Mouse (Mus musculus) kidney, postnatal 25 days (tissue): ENCODE data around the gene Mrgpre.

Source experiments
- DNase-seq, 2 experiments: peaks; one replicate each; pipeline ENCODE4 v3.0.0; 2021; ENCODE audit warnings: mixed read lengths in 2 of 2

Mrgpre gene

DNA sequence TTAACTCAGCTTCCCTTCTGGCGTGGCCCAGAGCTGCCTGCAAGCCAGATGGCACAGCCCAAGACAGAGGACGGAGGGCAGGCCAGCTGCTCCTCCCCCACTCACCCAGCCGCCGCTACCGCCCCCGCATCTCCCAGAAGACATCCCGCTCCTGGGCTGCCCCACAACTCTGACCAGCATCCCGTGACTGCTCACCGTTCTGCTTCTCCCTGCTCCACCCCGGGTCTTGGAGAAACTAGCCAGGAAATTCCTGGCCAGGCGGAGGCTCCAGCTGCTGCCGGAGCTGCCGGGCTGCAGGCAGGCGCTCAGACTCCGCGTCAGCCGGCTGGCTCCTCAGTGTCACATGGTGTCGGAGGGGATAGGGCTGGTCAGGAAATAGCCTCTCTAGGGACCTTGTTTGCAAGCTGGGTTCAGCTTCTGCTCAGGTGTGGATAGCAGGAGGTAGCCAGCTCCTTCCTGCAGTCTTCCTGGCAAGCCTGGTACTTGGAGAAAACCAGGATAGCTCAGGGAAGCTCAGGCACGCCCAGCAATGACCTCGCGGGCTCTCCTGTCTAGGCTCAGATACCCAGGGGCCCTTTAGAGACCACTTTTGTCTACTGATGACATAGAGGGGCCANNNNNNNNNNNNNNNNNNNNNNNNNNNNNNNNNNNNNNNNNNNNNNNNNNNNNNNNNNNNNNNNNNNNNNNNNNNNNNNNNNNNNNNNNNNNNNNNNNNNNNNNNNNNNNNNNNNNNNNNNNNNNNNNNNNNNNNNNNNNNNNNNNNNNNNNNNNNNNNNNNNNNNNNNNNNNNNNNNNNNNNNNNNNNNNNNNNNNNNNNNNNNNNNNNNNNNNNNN lies at the start of gene Mrgpre:
TSS of gene Mrgpre (minus strand) at position 505 of the 834 bp plus-strand sequence.
- DNase-seq: peak; percentile 81 to 94

DNA sequence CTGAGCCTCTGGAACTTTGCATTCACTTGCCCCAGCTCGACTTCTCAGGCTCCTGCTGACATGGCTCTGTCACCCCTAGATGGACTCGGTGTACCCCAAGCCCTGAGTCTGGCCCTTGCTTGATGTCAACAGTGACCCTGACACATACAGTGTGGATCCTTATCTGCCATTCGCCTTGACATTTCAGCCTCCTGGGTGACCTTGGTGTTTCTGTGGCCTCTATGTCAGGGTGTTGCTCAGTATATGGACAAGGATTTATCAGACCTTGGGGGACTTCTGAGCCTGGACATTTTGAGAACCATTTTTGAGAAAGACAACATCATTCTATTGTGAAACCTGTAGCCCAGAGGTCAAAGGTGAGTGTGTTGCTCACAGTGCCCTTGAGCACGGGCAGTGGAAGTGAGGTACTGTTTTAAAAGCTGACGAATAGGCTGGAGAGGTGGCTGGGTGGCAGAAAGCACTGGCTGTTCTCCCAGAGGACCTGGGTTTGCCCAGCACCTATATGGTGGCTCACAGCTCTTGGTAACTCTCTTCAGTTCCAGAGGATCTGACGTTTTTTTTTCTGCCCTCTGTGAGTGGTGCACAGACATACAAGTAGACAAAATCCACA lies 49.4 kb upstream of the Mrgpre start:
- DNase-seq: no peak

DNA sequence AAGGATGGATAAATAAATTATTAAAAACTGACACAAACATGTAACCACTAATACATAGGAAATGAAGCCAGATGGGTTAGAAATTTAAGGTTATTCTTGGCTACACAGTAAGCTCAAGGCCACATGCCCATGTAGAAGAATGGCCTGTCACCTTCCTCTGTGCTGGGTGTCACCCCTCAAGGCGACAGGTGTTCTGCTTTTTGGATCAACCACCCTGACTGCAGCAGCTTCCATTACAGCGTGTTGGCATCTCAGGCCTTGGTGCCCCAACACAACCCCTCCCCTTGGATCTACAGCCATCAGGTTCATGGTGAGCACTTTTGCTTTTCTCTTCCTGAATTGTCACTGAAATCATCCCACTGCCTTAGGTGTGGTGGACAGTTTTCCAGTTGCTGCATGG lies 48.3 kb upstream of the Mrgpre start:
- DNase-seq: no peak

DNA sequence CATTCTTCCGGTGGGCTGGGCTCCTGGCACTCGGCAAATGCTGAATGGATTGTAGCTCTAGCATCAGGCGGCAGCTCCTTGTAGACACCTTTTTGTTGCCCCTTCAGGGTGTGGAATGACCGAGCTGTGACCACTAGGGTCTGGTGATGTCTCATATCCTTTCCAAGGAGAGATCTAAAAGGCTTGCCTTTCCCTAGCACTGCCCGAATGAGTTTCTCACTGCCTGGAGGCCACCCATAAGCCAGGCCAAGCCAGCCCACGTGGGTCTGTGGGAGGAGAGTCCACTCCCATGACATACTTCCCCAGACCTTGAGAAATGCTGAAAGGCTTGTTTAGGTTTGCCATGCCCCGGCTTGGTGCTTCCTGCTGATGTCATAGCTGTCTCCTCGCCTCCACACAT lies 47.9 kb upstream of the Mrgpre start:
- DNase-seq: no peak

DNA sequence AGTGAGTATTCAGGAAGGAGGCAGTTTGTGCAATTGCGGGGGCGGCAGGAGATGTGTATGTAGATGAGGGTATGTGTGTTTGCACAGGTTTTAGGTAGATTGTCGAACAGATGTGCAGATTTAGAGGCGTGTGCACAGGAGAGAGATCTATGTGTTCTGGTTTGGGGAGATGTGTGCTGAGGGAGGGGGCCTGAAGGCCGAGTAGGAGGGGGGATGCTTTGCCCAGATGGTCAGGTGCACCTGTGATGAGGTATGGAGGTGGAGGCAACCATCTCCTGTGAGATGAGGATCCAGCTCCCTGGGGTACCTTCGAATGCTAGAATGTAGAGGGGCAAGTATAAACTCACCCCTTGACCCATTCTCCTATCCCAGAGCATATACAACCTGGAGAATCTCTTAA lies 46.1 kb upstream of the Mrgpre start:
- no peak for DNase-seq

DNA sequence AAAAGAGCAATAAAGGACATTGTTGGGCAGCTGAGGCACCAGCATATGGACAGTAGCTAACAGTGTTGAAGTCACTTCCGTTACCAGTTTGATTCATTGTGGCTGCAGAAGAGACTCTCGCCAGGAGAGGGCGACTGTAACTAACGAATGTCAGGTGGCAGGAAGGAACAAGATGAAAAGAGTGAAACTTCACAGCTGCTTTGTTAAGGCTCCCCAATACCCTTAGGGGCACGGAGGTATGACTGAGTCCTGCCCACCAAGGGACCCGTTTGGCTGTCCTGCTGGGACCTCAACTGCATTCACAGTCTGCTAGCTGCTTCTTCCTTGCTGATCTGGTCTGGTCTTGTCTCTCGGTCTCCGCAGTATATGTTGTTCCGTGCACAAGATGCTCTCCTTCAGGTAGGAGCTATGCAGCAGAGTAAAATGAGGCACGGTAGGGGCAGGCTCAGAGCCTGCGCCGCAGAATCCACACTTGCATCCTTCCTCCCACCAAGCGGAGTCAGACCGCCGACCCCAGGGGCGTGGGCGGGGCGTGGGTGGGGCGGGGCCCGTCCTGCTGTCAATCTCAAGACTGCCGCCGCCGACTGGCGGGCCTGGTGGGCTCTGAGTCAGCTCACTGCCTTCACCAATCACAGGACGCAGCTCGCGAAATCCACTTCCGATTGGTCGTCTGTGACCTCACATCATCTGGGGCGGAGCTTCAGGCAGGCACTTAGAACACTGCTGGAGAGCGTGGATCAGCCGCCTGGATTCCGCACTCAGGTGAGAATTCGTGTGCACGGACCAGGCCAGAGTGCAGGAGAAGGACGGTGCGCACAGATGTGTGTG lies 45.4 kb upstream of the Mrgpre start:
- peak; percentile 96 to 98 for DNase-seq

DNA sequence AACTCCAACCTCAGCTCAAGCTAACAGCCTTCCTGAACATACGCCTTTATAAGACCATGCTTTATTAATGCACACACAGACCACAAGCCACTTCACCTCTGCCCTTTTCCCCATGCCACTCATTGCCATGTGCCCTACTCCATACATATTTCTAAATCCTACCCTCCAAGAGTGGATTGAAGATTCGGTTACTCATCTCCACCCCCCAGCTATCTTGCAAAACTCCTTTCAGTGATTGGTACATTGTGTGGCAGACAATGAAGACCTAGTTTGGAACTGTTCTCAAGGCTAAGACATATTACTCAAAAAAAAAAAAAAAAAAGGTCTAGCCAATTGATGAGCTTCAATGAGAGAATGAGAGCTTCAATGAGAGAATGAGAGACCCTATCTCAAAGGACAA lies 42.7 kb upstream of the Mrgpre start:
- no peak for DNase-seq

DNA sequence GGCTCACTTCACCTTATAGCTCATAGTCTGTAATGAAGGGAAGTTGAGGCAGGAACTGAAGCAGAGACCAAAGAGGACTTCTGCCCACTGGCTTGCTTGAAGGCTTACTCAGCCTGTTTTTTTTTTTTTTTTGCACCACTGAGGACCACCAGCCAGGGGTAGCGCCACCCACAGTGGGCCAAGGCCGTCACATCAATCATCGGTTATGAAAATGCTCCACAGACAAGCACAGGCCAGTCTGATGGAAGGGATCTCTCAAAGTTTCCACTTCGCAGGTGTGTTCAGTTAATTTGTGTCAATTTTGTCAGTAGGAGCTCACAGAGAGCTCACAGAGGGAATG lies 38.9 kb upstream of the Mrgpre start:
- DNase-seq: no peak

DNA sequence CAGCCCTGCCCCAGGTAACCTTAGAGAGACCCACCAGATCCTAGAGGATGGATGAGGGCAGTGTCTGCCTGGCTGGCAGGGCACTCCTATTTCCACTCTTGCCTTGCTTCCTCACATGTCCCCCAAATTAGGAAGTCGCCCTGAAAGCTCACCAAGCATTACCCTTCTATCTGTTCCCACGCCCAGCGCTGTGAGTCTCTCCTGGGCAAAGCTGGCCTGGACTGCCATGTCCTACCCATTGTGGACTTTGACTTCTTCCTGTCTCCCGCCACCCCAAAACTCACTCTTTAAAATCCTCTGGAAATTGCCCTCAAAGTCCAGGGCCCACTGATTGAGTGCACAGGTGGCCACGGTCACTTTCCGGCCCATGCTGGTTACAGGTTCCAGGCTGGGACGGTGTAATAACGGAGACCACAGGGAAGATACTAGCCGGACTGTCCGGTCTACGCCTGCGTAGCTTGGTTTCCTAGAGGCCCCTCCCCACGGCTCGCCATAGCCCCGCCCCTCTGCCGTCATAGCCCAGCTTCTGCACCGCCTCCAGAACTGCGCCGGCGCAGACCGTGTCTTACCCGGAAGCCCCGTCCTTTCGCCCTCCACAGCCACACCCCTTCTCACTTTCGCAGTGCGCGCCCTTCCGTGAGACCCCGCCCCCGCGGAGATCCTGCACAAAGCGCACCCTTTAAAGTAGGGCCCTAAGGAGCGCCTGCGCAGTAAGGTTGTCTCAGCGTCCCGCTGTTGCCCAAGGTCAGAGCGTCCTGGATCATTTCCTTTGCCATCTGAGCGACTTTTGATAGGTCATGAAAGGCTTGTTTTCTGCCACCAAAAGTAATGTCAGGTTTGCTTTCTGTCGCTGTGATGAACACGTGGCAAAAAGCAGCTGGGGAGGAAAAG lies 38.3 kb upstream of the Mrgpre start, which contains the start of the genes Nadsyn1 and Dhcr7:
TSS of gene Nadsyn1 (minus strand) at position 475 of the 891 bp plus-strand sequence.
TSS of gene Dhcr7 (plus strand) at position 771 of the 891 bp plus-strand sequence.
- DNase-seq: peak; percentile 100

DNA sequence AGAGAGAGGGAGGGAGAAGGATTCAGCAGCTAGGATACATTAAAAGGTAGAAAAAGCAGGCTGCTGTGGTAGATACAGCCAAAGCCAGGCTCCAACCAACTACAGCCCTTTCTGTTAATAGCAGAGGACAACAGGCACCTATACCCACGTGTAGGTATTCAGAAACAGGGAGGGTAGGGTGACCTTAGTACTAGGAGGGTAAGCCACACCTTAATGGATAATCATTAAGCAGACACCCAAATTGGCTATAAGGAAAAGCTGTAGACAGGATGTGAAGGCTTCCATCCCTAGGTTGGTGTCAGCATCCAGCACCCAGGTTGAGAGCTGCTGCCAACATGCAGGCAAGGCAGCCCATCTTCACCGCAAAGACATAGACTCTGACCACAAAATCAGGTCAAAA lies 36.9 kb upstream of the Mrgpre start:
- no peak for DNase-seq

DNA sequence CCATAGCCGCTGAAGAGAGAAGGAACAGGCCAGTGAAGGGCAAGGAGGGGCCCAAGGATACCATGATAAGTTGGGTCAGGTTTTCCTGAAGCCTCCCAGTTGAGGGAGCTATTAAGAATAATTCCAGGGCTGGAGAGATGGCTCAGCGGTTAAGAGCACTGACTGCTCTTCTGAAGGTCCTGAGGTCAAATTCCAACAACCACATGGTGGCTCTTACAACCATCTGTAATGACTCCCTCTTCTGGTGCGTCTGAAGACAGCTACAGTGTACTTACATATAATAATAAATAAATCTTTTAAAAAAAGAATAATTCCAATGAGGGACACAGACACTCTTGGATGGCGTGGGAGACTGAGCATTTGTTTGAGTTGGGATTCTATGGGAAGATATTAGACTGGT lies 34.9 kb upstream of the Mrgpre start:
- DNase-seq: no peak

DNA sequence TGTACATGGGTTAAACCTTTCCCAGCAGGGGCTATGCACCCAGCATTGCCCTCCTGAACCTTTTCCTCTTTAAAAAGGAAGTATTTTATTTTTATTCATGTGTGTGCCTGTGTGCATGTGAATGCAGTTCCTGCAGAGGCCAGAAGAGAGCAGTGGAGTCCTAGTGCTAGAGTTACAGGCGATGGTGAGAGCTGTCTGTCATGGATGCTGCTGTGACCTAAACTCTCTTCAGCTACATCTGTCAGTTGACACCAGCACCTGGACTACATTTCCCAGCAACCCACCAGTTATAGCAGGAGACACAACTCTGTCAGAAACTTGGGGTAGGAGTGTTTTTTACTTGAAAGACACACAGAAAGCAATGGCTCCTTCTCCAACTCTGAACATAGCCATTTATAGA lies 24.6 kb upstream of the Mrgpre start:
- peak in 1 of 2 experiments; percentile 47 for DNase-seq

DNA sequence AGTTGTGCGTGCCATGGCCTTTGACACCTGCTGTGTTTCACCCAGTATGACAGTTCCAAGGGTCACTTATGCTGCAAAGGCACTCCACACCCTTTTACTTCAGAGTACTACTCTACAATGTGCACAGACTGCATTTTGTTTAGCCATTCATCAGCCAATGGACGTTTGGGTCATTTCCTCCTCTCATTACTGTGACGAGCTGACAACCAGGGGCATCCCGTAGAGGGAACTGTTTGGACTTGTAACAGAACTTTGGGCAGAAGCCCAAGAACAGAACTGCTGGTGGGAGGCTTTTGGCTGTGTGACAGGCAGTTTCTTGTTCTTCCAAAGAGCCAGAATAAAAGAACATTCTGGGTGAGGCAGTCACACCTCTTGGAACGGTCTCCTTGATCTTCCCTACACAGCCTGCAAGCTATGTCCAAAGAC lies 20.9 kb upstream of the Mrgpre start:
- peak; percentile 49 to 60 for DNase-seq

DNA sequence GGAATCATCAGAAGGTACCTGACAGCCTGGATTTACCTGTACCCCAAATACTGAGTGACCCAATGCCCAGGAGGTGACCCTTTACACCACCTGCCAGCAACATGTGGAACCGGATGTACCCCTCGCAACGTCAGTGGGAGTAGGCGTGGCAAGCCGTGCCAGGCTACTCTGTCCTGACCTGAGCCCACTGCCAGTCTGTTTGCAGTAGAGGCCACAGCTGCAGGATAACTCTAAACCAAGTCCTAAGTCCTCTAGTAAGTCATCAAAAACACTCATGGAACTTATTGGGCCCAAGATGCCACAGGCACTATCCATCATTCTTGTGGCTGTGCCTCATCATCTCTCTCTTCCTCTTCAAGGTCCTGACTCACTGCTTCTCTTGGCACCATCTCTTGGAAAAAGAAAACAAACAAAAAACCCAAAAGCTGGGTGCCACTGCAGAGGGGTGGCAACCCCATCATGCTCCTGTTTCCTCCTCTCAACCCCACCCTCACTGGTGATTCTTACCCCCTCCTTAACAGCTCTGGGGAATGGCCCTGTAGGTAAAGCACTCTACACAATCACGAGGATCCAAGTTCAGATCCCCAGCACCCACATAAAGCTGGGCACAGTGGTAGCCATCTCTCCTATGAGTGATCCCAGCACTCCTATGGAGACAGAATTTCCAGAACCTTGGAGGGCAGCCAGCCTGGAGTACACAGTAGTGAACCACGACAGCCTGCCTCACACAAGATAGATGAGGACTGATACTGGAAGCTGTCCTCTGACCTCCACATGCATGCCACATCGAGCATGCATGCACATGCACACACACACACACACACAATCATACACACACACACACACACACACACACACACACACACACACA lies 17.1 kb upstream of the Mrgpre start:
- DNase-seq: no peak

DNA sequence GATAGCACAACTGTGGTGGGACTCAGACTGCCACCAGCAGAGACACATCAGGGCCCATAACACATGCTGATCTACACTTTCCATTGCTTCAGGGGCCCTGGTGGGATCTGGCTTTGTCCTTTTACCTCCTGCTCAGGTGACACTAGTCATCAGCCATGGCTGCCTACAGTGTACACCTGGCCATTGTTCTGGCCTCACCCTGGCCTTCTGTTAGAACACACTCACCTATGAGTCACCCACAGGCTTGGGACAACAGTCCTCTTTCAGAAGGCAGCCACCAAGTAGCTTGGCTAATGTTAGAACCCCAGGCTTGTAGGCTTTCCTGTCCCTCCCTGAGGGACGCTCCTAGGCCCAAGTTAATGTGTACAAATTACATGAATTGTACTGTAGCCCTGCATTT lies 16.5 kb upstream of the Mrgpre start:
- DNase-seq: no peak

DNA sequence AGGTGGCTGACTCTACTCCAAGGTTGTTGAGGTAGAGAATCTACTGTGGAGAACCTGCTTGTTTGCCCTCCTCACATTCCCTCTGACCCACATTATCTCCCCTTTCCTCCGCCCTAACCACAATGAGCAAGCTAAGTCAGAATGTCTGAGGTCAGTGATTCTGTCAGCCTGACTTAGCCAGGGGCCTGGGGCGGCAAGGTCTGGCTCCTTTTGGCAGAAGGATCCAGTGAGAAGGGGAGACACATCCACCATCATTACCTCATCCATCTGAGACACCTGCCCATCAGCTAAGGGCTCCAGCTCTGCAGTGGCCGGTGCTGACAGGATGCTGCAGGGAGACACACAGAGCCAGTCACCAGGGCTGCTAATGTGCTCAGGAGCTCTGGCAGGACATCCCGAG lies 14.5 kb upstream of the Mrgpre start:
- no peak for DNase-seq

DNA sequence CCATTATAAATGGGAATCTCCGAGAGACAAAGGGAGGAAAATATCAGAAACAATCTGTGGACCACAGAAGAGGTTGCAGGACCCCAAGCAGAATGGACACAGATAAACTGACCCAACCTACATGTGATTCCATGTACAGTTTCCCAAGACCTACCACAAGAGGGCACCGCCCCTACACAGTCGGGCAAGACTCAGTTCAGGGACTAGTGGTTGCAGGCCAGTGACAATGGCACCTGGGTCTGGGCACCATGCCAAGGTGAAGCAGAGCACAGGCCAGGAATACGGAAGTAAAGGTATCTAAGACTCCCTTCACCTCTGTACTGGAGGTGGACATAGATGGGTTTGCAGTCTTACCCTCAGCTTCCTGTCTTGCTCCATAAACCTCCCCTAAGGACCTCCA lies 8.8 kb upstream of the Mrgpre start:
- peak; percentile 85 to 89 for DNase-seq

DNA sequence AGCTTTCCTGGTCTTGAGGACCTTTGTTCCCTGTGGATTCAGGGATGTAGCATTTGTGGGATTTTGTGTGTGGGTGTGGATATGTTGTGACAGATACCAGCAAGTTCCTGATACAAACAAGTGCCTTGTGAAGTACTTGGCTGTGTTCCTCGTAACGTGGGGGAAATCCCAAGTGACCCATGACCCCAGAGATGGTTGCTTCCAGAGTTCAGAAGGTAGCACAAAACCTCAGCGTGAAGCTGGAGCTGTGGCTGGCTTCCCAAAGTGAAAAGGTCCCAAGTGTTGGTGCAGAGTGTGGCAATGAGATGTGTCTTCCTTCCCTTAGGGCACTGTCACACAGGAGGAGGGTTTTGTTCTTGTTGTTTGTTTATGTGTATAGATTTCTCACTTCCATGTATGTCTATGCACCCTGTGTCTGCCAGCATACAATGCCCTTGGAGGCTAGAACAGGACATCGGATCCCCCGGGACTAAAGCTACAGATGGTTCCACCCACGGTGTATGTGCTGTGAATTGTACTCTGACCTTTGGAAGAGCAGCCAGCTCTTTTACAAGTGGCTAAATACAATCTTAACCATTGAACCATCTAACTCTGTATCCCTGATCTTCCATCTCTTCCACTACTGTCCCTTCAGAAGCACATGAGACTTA lies 8.2 kb upstream of the Mrgpre start:
- DNase-seq: peak; percentile 38 to 60

DNA sequence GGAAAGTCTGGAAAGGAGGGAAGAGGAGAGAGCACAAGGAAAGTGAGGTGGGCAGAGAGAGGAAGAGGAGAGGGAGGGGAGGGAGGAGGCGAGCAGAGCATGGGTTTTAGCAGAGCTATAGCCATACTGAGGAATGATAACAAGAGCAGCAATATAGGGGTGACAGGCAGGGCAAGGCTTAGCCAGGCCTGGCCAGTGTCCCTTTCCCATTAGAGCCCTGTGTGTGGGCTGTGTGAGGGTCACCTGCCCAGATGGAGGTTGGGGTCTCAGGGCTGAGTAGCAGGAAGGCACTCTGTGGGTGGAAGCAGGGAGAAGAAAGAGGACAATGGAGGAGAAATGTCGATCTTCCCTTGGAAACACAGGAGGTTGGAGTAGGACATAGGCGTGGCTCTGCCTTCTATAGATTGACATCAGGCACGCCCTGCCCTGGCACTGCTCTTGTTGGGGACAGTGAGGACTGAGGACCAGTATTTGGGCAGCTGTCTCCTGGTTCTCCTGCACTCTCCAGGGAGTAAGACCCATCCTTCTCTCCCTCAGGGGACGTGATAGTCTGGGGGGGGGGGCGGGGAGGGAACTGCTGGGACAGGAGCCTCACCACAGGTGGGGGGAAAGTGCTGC lies 813 bp downstream of the Mrgpre start:
- DNase-seq: no peak

DNA sequence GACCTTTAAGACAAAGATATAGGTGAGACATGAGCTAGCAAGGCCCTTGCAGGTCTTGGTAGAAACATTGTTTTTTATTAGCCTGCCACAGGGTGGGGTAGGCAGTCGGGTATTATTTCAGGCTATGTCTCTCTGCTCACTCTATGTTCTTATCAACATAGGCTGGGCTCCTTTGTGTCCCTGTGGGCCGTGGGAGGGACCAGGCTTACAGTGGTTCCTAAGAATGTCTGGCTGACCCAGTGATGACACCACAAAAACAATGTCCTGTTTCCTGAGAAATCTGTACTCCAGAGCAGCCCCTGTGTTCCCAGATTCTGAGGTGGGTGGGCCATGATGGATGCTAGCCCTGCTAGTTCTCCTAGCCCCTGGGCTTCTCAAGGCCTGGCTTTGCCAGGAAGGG lies 6.9 kb downstream of the Mrgpre start:
- peak; percentile 46 to 77 for DNase-seq
